Mouse (Mus musculus): ENCODE measurements at regions not wholly inside any gene's neighbourhood (a gene's known extent, or its start where the extent isn't known, plus 50 kb on each side); places are given as distances from the start of the nearest gene placed in this dataset.

GRCm38 (mm10) chr2:48186609-48187008 is 627.3 kb upstream of the Acvr2a start:
- Histone ChIP-seq H3K9me3 (replicated peaks; ENCODE audit: insufficient read depth, low read length) (no peaks in the 10 kb centered on the region), H3K36me3 (ENCODE audit: control insufficient read depth in 1 of 2, insufficient read depth in 2 of 2, low read length in 2 of 2) (no peaks in the 10 kb centered on the region), H3K4me1 (ENCODE audit: control insufficient read depth in 1 of 2, insufficient read depth in 2 of 2, low read length in 2 of 2) (no peaks in the 10 kb centered on the region), H3K4me3 (ENCODE audit: control insufficient read depth in 1 of 2, insufficient read depth in 1 of 2, low read depth in 2 of 2, low read length in 2 of 2) (no peak overlapping the region), H3K27ac (ENCODE audit: control insufficient read depth, low read depth, low read length) (no peak overlapping the region), H3K9ac (ENCODE audit: control insufficient read depth, low read depth, low read length, poor library complexity, severe bottlenecking) (no peak overlapping the region), H3K79me2 (ENCODE audit: control insufficient read depth, insufficient read depth, low read length, poor library complexity) (no peaks in the 10 kb centered on the region), H3K27me3 (ENCODE audit: control insufficient read depth in 1 of 2, insufficient read depth in 2 of 2, low read length in 2 of 2) (no peaks in the 10 kb centered on the region)
- DNase-seq (ENCODE audit: low read depth, low spot score), result no peak
- TF ChIP-seq MAFK (IDR thresholded peaks at IDR 0.05; ENCODE audit: borderline replicate concordance, low read depth, low read length) (no peak), KAT2A (conservative IDR thresholded peaks at IDR 0.05; ENCODE audit: low read depth, low read length) (no peak), GABPA (IDR thresholded peaks at IDR 0.05; ENCODE audit: low read depth, low read length) (no peak), EP300 (IDR thresholded peaks at IDR 0.05; ENCODE audit: low read depth in 1 of 2, low read length in 2 of 2) (no peak), MYB (IDR thresholded peaks at IDR 0.05; ENCODE audit: low read depth, low read length) (no peak)

DNA sequence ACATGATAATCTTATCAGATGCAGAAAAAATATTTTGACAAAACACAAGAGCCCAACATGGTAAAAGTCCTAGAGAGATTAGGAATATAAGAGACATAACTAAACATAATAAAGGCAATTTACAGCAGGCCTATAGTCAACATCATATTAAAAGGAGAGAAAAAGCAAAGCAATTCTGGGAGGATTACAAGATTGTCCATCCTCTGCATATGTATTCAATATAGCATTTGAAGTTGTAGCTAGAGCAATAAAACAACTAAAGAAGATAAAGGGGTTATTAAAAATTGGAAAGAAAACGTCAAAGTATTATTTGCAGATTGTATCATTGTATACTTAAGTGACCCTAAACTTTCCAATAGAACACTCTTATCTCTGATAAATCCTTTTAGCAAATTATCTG is 602.1 kb upstream of the Acvr2a start:
- TF ChIP-seq CTCF (IDR thresholded peaks at IDR 0.05 in 2 of 3, conservative IDR thresholded peaks at IDR 0.05 in 1 of 3; ENCODE audit: control insufficient read depth in 1 of 3, insufficient read depth in 1 of 3, low read depth in 2 of 3, low read length in 3 of 3, poor library complexity in 1 of 3, severe bottlenecking in 1 of 3), result no peak
- no peak for DNase-seq (ENCODE audit: low read depth, low spot score)
- no peaks in the 10 kb centered on the region for H3K79me2 ChIP-seq (ENCODE audit: control insufficient read depth, insufficient read depth, low read length, poor library complexity)
- H3K27ac ChIP-seq (ENCODE audit: control insufficient read depth, low read depth, low read length), result no peak overlapping the region
- no peaks in the 10 kb centered on the region for H3K36me3 ChIP-seq (ENCODE audit: control insufficient read depth in 1 of 2, insufficient read depth in 2 of 2, low read length in 2 of 2)
- H3K4me3 ChIP-seq (ENCODE audit: control insufficient read depth in 1 of 2, insufficient read depth in 1 of 2, low read depth in 2 of 2, low read length in 2 of 2), result no peak overlapping the region
- no peaks in the 10 kb centered on the region for H3K4me1 ChIP-seq (ENCODE audit: control insufficient read depth in 1 of 2, insufficient read depth in 2 of 2, low read length in 2 of 2)
- no peaks in the 10 kb centered on the region for H3K27me3 ChIP-seq (ENCODE audit: control insufficient read depth in 1 of 2, insufficient read depth in 2 of 2, low read length in 2 of 2)
- H3K9me3 ChIP-seq (replicated peaks; ENCODE audit: insufficient read depth, low read length), result no peaks in the 10 kb centered on the region
- H3K9ac ChIP-seq (ENCODE audit: control insufficient read depth, low read depth, low read length, poor library complexity, severe bottlenecking), result no peak overlapping the region

GRCm38 (mm10) chr2:48220771-48221170 is 593.1 kb upstream of the Acvr2a start:
- TF ChIP-seq MYC (IDR thresholded peaks at IDR 0.05; ENCODE audit: low read depth, low read length) (no peak), ZMIZ1 (IDR thresholded peaks at IDR 0.05; ENCODE audit: low read depth, low read length) (no peak), ZNF384 (IDR thresholded peaks at IDR 0.05; ENCODE audit: low read depth, low read length) (no peak), USF2 (IDR thresholded peaks at IDR 0.05; ENCODE audit: borderline replicate concordance in 1 of 2, insufficient read depth in 1 of 2, low read depth in 1 of 2, low read length in 2 of 2) (no peak), NRF1 (IDR thresholded peaks at IDR 0.05; ENCODE audit: insufficient read depth, low read depth, low read length, poor library complexity, severe bottlenecking) (no peak), SMC3 (IDR thresholded peaks at IDR 0.05; ENCODE audit: low read depth, low read length) (no peak)
- Histone ChIP-seq H3K36me3 (ENCODE audit: control insufficient read depth in 1 of 2, insufficient read depth in 2 of 2, low read length in 2 of 2) (no peaks in the 10 kb centered on the region), H3K79me2 (ENCODE audit: control insufficient read depth, insufficient read depth, low read length, poor library complexity) (no peaks in the 10 kb centered on the region), H3K27me3 (ENCODE audit: control insufficient read depth in 1 of 2, insufficient read depth in 2 of 2, low read length in 2 of 2) (no peaks in the 10 kb centered on the region), H3K9me3 (replicated peaks; ENCODE audit: insufficient read depth, low read length) (no peaks in the 10 kb centered on the region), H3K9ac (ENCODE audit: control insufficient read depth, low read depth, low read length, poor library complexity, severe bottlenecking) (no peak overlapping the region), H3K4me1 (ENCODE audit: control insufficient read depth in 1 of 2, insufficient read depth in 2 of 2, low read length in 2 of 2) (no peaks in the 10 kb centered on the region), H3K27ac (ENCODE audit: control insufficient read depth, low read depth, low read length) (no peak overlapping the region), H3K4me3 (ENCODE audit: control insufficient read depth in 1 of 2, insufficient read depth in 1 of 2, low read depth in 2 of 2, low read length in 2 of 2) (no peak overlapping the region)
- no peak for DNase-seq (ENCODE audit: low read depth, low spot score)

All from MEL (cell line).